Mouse (Mus musculus) spleen, adult 12 weeks (tissue): ENCODE measurements around the gene Igsf23.
"Not testable (repeated sequence)": the region's sequence is repeated elsewhere in the genome, so short reads cannot be mapped to it uniquely, and the experiment has no call there.

ENCODE experiments used
- DNase-seq: peaks from one replicate; pipeline ENCODE4 v3.0.0; 2022; ENCODE audit warnings: low spot score

Gene Igsf23

GRCm38 (mm10) chr7:19950589-19950988 lies at the start of gene Igsf23:
Igsf23 (minus strand) TSS chr7:19950756.
- no peak for DNase-seq

GRCm38 (mm10) chr7:19996721-19997120 lies 46.2 kb upstream of the Igsf23 start:
- not testable (repeated sequence) for DNase-seq

GRCm38 (mm10) chr7:19991165-19991564 lies 40.6 kb upstream of the Igsf23 start, which contains the start of gene Nlrp9b:
Nlrp9b (plus strand) TSS chr7:19991465.
- DNase-seq = not testable (repeated sequence)

- DNase-seq = no peak
These were observed 21.0 kb upstream of the Igsf23 start for GRCm38 (mm10) chr7:19971516-19971915.

- DNase-seq = no peak
These were observed 19.6 kb upstream of the Igsf23 start for GRCm38 (mm10) chr7:19970196-19970595.

- no peak for DNase-seq
These were observed 19.1 kb upstream of the Igsf23 start for GRCm38 (mm10) chr7:19969541-19970090.

GRCm38 (mm10) chr7:19969106-19969505 lies 18.6 kb upstream of the Igsf23 start:
- no peak for DNase-seq

GRCm38 (mm10) chr7:19964985-19965579 lies 14.5 kb upstream of the Igsf23 start, which contains the start of gene Ceacam20:
Ceacam20 (plus strand) TSS chr7:19965412.
- no peak for DNase-seq

GRCm38 (mm10) chr7:19962423-19962822 lies 11.9 kb upstream of the Igsf23 start:
- no peak for DNase-seq

GRCm38 (mm10) chr7:19956341-19956781 lies 5.8 kb upstream of the Igsf23 start:
- peak; percentile 45 for DNase-seq

- no peak for DNase-seq
These were observed 5.3 kb upstream of the Igsf23 start for GRCm38 (mm10) chr7:19955861-19956260.

- no peak for DNase-seq
These were observed 2.5 kb upstream of the Igsf23 start for GRCm38 (mm10) chr7:19953054-19953453.

GRCm38 (mm10) chr7:19952320-19952986 lies 1.9 kb upstream of the Igsf23 start:
- DNase-seq = no peak

- no peak for DNase-seq
These were observed 560 bp downstream of the Igsf23 start for GRCm38 (mm10) chr7:19949996-19950395.

GRCm38 (mm10) chr7:19948956-19949355 lies 1.6 kb downstream of the Igsf23 start:
- DNase-seq = no peak

GRCm38 (mm10) chr7:19945821-19946515 lies 4.6 kb downstream of the Igsf23 start:
- no peak for DNase-seq

- no peak for DNase-seq
These were observed 5.4 kb downstream of the Igsf23 start for GRCm38 (mm10) chr7:19945201-19945600.

GRCm38 (mm10) chr7:19944709-19945108 lies 5.8 kb downstream of the Igsf23 start:
- no peak for DNase-seq

- no peak for DNase-seq
These were observed 10.3 kb downstream of the Igsf23 start for GRCm38 (mm10) chr7:19940256-19940655.

- no peak for DNase-seq
These were observed 10.9 kb downstream of the Igsf23 start for GRCm38 (mm10) chr7:19939555-19940235.

GRCm38 (mm10) chr7:19937229-19937821 lies 13.2 kb downstream of the Igsf23 start:
- no peak for DNase-seq

GRCm38 (mm10) chr7:19935961-19936360 lies 14.6 kb downstream of the Igsf23 start:
- DNase-seq = no peak
